Mouse (Mus musculus): ENCODE measurements around the gene Fam185a. TPM values are rescaled to one million over a fixed set of nuclear protein-coding genes. Genes with fewer than 3 reads are reported as not detected.
A peak's percentile ranks its signal among the peaks of the same experiment; 100 is the strongest.

Fam185a gene
- polyA plus RNA-seq, 1 experiment: 2.6 TPM

GRCm38 (mm10) chr5:21467387-21467786 is 42.6 kb downstream of the Fam185a start:
- H3K27ac ChIP-seq (ENCODE audit: insufficient read depth, low read depth, low read length): no peak overlapping the region
- DNase-seq: peak; percentile 40
- H3K4me3 ChIP-seq (ENCODE audit: insufficient read depth, low read depth, low read length): no peak overlapping the region
- no peaks in the 10 kb centered on the region for H3K27me3 ChIP-seq (replicated peaks; ENCODE audit: control insufficient read depth, insufficient read depth, low read length)
- WGBS: 54% methylated on average over 7 of the region's 7 CpGs
- TF ChIP-seq CTCF (conservative IDR thresholded peaks at IDR 0.05; ENCODE audit: insufficient read depth, insufficient read length, low read depth, low read length): no peak
- no peak for TF ChIP-seq POLR2A (IDR thresholded peaks at IDR 0.05; ENCODE audit: low read depth, low read length)
- no peaks in the 10 kb centered on the region for H3K4me1 ChIP-seq (ENCODE audit: control insufficient read depth, insufficient read depth, low read length)
- H3K36me3 ChIP-seq (ENCODE audit: control insufficient read depth, insufficient read depth, low read length): no peaks in the 10 kb centered on the region

DNA sequence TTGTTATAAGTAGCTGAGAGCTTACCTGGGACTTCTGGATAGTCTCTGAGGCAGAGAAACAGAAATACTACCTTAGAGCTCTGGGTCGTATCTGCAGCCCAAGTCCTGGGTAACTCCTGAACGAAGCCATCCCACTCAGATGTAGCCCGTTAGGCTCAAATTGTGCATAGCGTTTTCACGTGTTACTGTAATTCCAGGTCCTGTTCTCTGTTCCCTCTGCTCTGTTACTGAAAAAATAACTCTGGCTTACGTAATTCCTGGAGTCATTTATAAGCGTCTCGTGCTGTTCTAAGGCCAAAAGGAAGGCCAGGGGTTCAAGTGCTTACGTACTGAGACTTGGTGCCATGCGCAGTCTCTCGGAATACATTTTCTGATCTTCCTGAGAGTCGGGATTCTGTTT is 43.3 kb downstream of the Fam185a start:
- H3K27ac ChIP-seq (ENCODE audit: insufficient read depth, low read depth, low read length): no peak overlapping the region
- 92% methylated on average over 12 of the region's 12 CpGs for WGBS
- DNase-seq: no peak

GRCm38 (mm10) chr5:21478428-21478827 is 53.7 kb downstream of the Fam185a start:
- DNase-seq: no peak
- H3K4me3 ChIP-seq (ENCODE audit: insufficient read depth, low read depth, low read length): no peak overlapping the region
- 96% methylated on average over 5 of the region's 5 CpGs for WGBS
- TF ChIP-seq POLR2A (IDR thresholded peaks at IDR 0.05; ENCODE audit: low read depth, low read length) (no peak), CTCF (conservative IDR thresholded peaks at IDR 0.05; ENCODE audit: insufficient read depth, insufficient read length, low read depth, low read length) (no peak)
- H3K4me1 ChIP-seq (ENCODE audit: control insufficient read depth, insufficient read depth, low read length): no peaks in the 10 kb centered on the region
- H3K27me3 ChIP-seq (replicated peaks; ENCODE audit: control insufficient read depth, insufficient read depth, low read length): no peaks in the 10 kb centered on the region
- H3K36me3 ChIP-seq (ENCODE audit: control insufficient read depth, insufficient read depth, low read length): no peaks in the 10 kb centered on the region
- H3K27ac ChIP-seq (ENCODE audit: insufficient read depth, low read depth, low read length): no peak overlapping the region

More for the DNA sequence above, 43.3 kb downstream of the Fam185a start:
- Histone ChIP-seq H3K27me3 (replicated peaks; ENCODE audit: control insufficient read depth, insufficient read depth, low read length) (no peaks in the 10 kb centered on the region), H3K36me3 (ENCODE audit: control insufficient read depth, insufficient read depth, low read length) (no peaks in the 10 kb centered on the region), H3K4me3 (ENCODE audit: insufficient read depth, low read depth, low read length) (no peak overlapping the region), H3K4me1 (ENCODE audit: control insufficient read depth, insufficient read depth, low read length) (no peaks in the 10 kb centered on the region)
- TF ChIP-seq CTCF (conservative IDR thresholded peaks at IDR 0.05; ENCODE audit: insufficient read depth, insufficient read length, low read depth, low read length) (no peak), POLR2A (IDR thresholded peaks at IDR 0.05; ENCODE audit: low read depth, low read length) (no peak)

GRCm38 (mm10) chr5:21479746-21480145 is 55.0 kb downstream of the Fam185a start:
- no peaks in the 10 kb centered on the region for H3K36me3 ChIP-seq (ENCODE audit: control insufficient read depth, insufficient read depth, low read length)
- no peaks in the 10 kb centered on the region for H3K27me3 ChIP-seq (replicated peaks; ENCODE audit: control insufficient read depth, insufficient read depth, low read length)
- H3K4me1 ChIP-seq (ENCODE audit: control insufficient read depth, insufficient read depth, low read length): no peaks in the 10 kb centered on the region
- H3K4me3 ChIP-seq (ENCODE audit: insufficient read depth, low read depth, low read length): no peak overlapping the region
- WGBS: 87% methylated on average over 5 of the region's 5 CpGs
- DNase-seq: no peak
- H3K27ac ChIP-seq (ENCODE audit: insufficient read depth, low read depth, low read length): no peak overlapping the region
- no peak for TF ChIP-seq POLR2A (IDR thresholded peaks at IDR 0.05; ENCODE audit: low read depth, low read length)
- no peak for TF ChIP-seq CTCF (conservative IDR thresholded peaks at IDR 0.05; ENCODE audit: insufficient read depth, insufficient read length, low read depth, low read length)

GRCm38 (mm10) chr5:21481521-21481920 is 56.8 kb downstream of the Fam185a start:
- Histone ChIP-seq H3K36me3 (ENCODE audit: control insufficient read depth, insufficient read depth, low read length) (no peaks in the 10 kb centered on the region), H3K27me3 (replicated peaks; ENCODE audit: control insufficient read depth, insufficient read depth, low read length) (no peaks in the 10 kb centered on the region), H3K27ac (ENCODE audit: insufficient read depth, low read depth, low read length) (no peak overlapping the region), H3K4me3 (ENCODE audit: insufficient read depth, low read depth, low read length) (no peak overlapping the region), H3K4me1 (ENCODE audit: control insufficient read depth, insufficient read depth, low read length) (no peaks in the 10 kb centered on the region)
- TF ChIP-seq CTCF (conservative IDR thresholded peaks at IDR 0.05; ENCODE audit: insufficient read depth, insufficient read length, low read depth, low read length): no peak
- no peak for TF ChIP-seq POLR2A (IDR thresholded peaks at IDR 0.05; ENCODE audit: low read depth, low read length)
- no peak for DNase-seq
- WGBS: 92% methylated on average over 6 of the region's 6 CpGs

DNA sequence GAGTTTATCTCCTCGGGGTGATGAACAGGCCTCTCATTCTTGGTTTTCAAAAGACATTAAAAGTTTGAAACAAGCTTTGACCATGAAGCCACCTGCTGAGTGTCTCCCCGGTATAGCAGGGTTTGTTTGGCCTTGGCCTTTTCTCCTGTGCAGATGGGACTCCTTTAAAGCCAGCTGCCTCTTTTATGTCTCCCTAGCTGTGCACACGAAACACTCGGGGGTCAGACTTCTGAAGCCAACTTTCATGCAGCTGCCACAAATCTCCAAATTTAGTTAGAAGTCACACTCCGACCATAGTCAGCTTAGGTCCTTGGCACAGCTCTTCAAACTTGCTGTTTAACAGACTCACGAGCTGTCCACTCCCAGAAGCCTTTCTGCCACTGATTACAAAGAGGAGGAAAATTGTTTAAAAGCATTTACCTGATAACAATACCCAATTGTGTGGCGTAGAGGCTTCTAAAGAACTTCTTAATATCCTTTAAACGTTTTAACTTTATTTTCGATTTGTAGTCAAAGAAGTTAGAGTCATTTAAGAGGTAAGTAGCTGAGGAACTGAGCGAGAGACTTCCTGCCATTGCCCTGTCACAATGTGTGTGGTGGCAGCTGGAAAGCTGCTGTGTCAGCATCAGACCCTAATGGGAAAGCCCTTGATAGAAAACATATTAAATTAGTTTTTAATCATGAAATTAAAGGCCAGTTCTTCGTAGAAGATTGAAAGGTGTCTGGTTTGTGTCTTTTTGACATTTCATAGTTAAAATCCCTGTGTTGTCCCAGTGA is 57.9 kb downstream of the Fam185a start:
- Histone ChIP-seq H3K4me1 (ENCODE audit: control insufficient read depth, insufficient read depth, low read length) (no peaks in the 10 kb centered on the region), H3K27ac (ENCODE audit: insufficient read depth, low read depth, low read length) (no peak overlapping the region), H3K36me3 (ENCODE audit: control insufficient read depth, insufficient read depth, low read length) (no peaks in the 10 kb centered on the region), H3K4me3 (ENCODE audit: insufficient read depth, low read depth, low read length) (no peak overlapping the region), H3K27me3 (replicated peaks; ENCODE audit: control insufficient read depth, insufficient read depth, low read length) (no peaks in the 10 kb centered on the region)
- WGBS: 66% methylated on average over 11 of the region's 11 CpGs
- no peak for DNase-seq
- TF ChIP-seq POLR2A (IDR thresholded peaks at IDR 0.05; ENCODE audit: low read depth, low read length) (no peak), CTCF (conservative IDR thresholded peaks at IDR 0.05; ENCODE audit: insufficient read depth, insufficient read length, low read depth, low read length) (no peak)

- Histone ChIP-seq H3K4me3 (ENCODE audit: insufficient read depth, low read depth, low read length) (no peak overlapping the region), H3K27ac (ENCODE audit: insufficient read depth, low read depth, low read length) (no peak overlapping the region), H3K36me3 (ENCODE audit: control insufficient read depth, insufficient read depth, low read length) (no peaks in the 10 kb centered on the region), H3K27me3 (replicated peaks; ENCODE audit: control insufficient read depth, insufficient read depth, low read length) (no peaks in the 10 kb centered on the region), H3K4me1 (ENCODE audit: control insufficient read depth, insufficient read depth, low read length) (no peaks in the 10 kb centered on the region)
- TF ChIP-seq CTCF (conservative IDR thresholded peaks at IDR 0.05; ENCODE audit: insufficient read depth, insufficient read length, low read depth, low read length) (no peak), POLR2A (IDR thresholded peaks at IDR 0.05; ENCODE audit: low read depth, low read length) (no peak)
- 83% methylated on average over 8 of the region's 8 CpGs for WGBS
- no peak for DNase-seq
Observed at GRCm38 (mm10) chr5:21483275-21483674, 58.5 kb downstream of the Fam185a start.
